Mouse (Mus musculus) thymus, postnatal 4 days (tissue): ENCODE results near the gene Tent5a.

Experiments
- DNase-seq: peaks from one replicate; pipeline ENCODE4 v3.0.0; 2021

Gene Tent5a

GRCm38 (mm10) chr9:85327242-85328211 is at the start of gene Tent5a:
Gene Tent5a (minus strand): TSS chr9:85327348.
- peak; percentile 75 for DNase-seq

- no peak for DNase-seq
These were observed 49.6 kb upstream of the Tent5a start for GRCm38 (mm10) chr9:85376643-85377307.

GRCm38 (mm10) chr9:85375152-85375551 is 48.0 kb upstream of the Tent5a start:
- DNase-seq, result no peak

GRCm38 (mm10) chr9:85372034-85372433 is 44.9 kb upstream of the Tent5a start:
- DNase-seq, result no peak

GRCm38 (mm10) chr9:85369512-85369911 is 42.4 kb upstream of the Tent5a start:
- no peak for DNase-seq

GRCm38 (mm10) chr9:85357154-85357860 is 30.2 kb upstream of the Tent5a start:
- DNase-seq, result no peak

GRCm38 (mm10) chr9:85355559-85355958 is 28.4 kb upstream of the Tent5a start:
- no peak for DNase-seq

- DNase-seq, result no peak
These were observed 20.8 kb upstream of the Tent5a start for GRCm38 (mm10) chr9:85347823-85348523.

- no peak for DNase-seq
These were observed 16.0 kb upstream of the Tent5a start for GRCm38 (mm10) chr9:85342892-85343785.

- DNase-seq, result no peak
These were observed 13.2 kb upstream of the Tent5a start for GRCm38 (mm10) chr9:85340303-85340702.

- no peak for DNase-seq
These were observed 8.9 kb upstream of the Tent5a start for GRCm38 (mm10) chr9:85336046-85336445.

GRCm38 (mm10) chr9:85331521-85331920 is 4.4 kb upstream of the Tent5a start:
- no peak for DNase-seq

- peak; percentile 92 for DNase-seq
These were observed 1.1 kb upstream of the Tent5a start for GRCm38 (mm10) chr9:85328259-85328658.

- DNase-seq, result peak; percentile 66
These were observed 581 bp downstream of the Tent5a start for GRCm38 (mm10) chr9:85326292-85327241.

- no peak for DNase-seq
These were observed 1.8 kb downstream of the Tent5a start for GRCm38 (mm10) chr9:85325201-85325868.

GRCm38 (mm10) chr9:85324158-85324875 is 2.8 kb downstream of the Tent5a start:
- no peak for DNase-seq

- DNase-seq, result no peak
These were observed 6.8 kb downstream of the Tent5a start for GRCm38 (mm10) chr9:85320167-85320951.

- no peak for DNase-seq
These were observed 11.0 kb downstream of the Tent5a start for GRCm38 (mm10) chr9:85316122-85316521.
